Mouse (Mus musculus) liver, adult 2 months (tissue): ENCODE measurements at regions not wholly inside any gene's neighbourhood (a gene's known extent, or its start where the extent isn't known, plus 50 kb on each side); places are given as distances from the start of the nearest gene placed in this dataset.

Source experiments
- DNase-seq: peaks from one replicate; pipeline ENCODE4 v3.0.0-alpha.2; 2011; ENCODE audit warnings: low read depth, low spot score; ENCODE audit errors: extremely low read depth
- H3K27ac ChIP-seq: fragments of 200-500 bp; replicated peaks from 2 replicates; pipeline ENCODE4 v1.5.1; 2012; ENCODE audit warnings: low read depth, mild to moderate bottlenecking, control low read depth, inconsistent platforms, low read length; ENCODE audit not compliant: insufficient read depth
- H3K27me3 ChIP-seq: fragments of 200-500 bp; 2 replicates; pipeline ENCODE4 v1.6.1; 2012; ENCODE audit warnings: mild to moderate bottlenecking, moderate library complexity, low read length, inconsistent platforms; ENCODE audit not compliant: control insufficient read depth, insufficient read depth
- H3K36me3 ChIP-seq: fragments of 200-500 bp; 2 replicates; pipeline ENCODE4 v1.6.1; 2012; ENCODE audit warnings: low read length, inconsistent platforms; ENCODE audit not compliant: control insufficient read depth, insufficient read depth
- H3K4me1 ChIP-seq: fragments of 200-500 bp; 2 replicates; pipeline ENCODE4 v1.6.1; 2011; ENCODE audit warnings: low read length; ENCODE audit not compliant: control insufficient read depth, insufficient read depth
- H3K4me3 ChIP-seq: fragments of 200-500 bp; 2 replicates; pipeline ENCODE4 v1.5.1; 2011; ENCODE audit warnings: low read depth, mild to moderate bottlenecking, control low read depth, low read length, moderate library complexity; ENCODE audit not compliant: insufficient read depth
- H3K79me2 ChIP-seq: fragments of 200-500 bp; 2 replicates; pipeline ENCODE4 v1.6.1; 2012; ENCODE audit warnings: inconsistent platforms, mild to moderate bottlenecking, low read length, moderate library complexity; ENCODE audit not compliant: control insufficient read depth, insufficient read depth
- H3K9ac ChIP-seq: fragments of 200-500 bp; 2 replicates; pipeline ENCODE4 v1.6.1; 2012; ENCODE audit warnings: low read depth, mild to moderate bottlenecking, control low read depth, inconsistent platforms, low read length
- CTCF ChIP-seq: fragments of 200-500 bp; IDR thresholded peaks from 2 replicates; pipeline ENCODE4 v1.5.1; 2011; ENCODE audit warnings: low read depth, low read length, control low read depth
- POLR2A ChIP-seq: fragments of 200-500 bp; IDR thresholded peaks from 2 replicates; pipeline ENCODE4 v1.6.1; 2011; ENCODE audit warnings: low read length, control low read depth; ENCODE audit not compliant: insufficient read depth; ENCODE audit errors: extremely low read depth
- WGBS: fragments of 180-500 bp; shearing (Covaris S2); methylation state at CpG from one replicate; pipeline ENCODE4 v1.1.7; 2018; 5-methylcytosine and 5-hydroxymethylcytosine counted together

- TF ChIP-seq CTCF (no peak), POLR2A (no peak)
- no peak overlapping the region for H3K4me3 ChIP-seq
- H3K36me3 ChIP-seq, result no peaks in the 10 kb centered on the region
- peak; percentile 99 for DNase-seq
- H3K27ac ChIP-seq, result no peak overlapping the region
- 17% methylated on average over 8 of the region's 8 CpGs for WGBS
- no peaks in the 10 kb centered on the region for H3K79me2 ChIP-seq
- peaks cover 4% of the 10 kb centered on the region; the same call in 1 of the 2 replicates for H3K4me1 ChIP-seq
- H3K9ac ChIP-seq, result no peak overlapping the region
- no peaks in the 10 kb centered on the region for H3K27me3 ChIP-seq
These were observed 207.3 kb upstream of the Gm6657 start for GRCm38 (mm10) chr12:77986738-77987137.

DNA sequence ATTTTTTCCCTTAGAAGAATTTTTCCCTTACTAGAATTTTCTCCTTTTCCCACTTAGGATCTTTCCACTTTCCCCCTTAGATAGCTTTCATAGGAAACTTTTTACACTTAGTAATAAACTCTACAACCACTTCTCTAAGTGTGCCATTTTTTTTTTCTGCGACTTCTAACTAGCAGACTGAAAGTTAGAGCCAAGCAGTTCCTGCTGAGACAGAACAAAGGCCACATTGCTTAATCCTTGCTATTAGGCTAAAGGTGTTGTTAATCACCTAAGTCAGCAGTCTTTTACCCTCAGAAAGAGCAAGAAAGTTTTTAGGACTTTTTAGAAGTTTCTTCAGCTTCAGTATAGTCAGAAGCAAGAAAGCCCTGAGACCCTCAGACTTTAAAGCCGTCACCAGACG is 204.3 kb upstream of the Gm6657 start:
- Histone ChIP-seq H3K9ac (no peak overlapping the region), H3K4me3 (no peak overlapping the region), H3K27ac (no peak overlapping the region), H3K79me2 (no peaks in the 10 kb centered on the region), H3K27me3 (no peaks in the 10 kb centered on the region), H3K36me3 (no peaks in the 10 kb centered on the region), H3K4me1 (peaks cover 4% of the 10 kb centered on the region; the same call in 1 of the 2 replicates)
- DNase-seq, result peak; percentile 84
- 57% methylated on average over 3 of the region's 3 CpGs for WGBS
- TF ChIP-seq CTCF (no peak), POLR2A (no peak)

DNA sequence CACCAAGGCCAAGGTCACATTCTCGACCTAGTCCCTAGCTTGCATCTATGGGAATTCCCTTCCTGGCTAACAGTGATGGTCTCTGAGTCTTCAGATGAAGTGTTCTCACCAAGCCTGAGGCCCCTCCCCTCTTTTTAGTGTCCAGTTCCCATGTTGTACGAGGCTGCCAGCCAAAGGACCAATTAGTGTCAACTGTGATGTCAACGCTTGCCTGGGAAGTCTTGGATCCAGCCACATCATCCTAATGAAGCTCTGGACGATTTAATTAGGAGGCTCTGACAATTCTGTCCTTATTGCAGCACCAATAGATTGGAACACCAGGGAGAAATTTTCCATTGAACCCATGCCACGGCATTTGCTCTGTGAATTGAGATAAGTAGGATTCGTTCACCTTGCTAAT is 202.4 kb upstream of the Gm6657 start:
- no peak for TF ChIP-seq POLR2A
- TF ChIP-seq CTCF, result no peak
- no peak overlapping the region for H3K9ac ChIP-seq
- H3K36me3 ChIP-seq, result no peaks in the 10 kb centered on the region
- H3K27ac ChIP-seq, result no peak overlapping the region
- no peaks in the 10 kb centered on the region for H3K27me3 ChIP-seq
- H3K4me3 ChIP-seq, result no peak overlapping the region
- H3K4me1 ChIP-seq, result peaks cover 2% of the 10 kb centered on the region; the same call in 1 of the 2 replicates
- WGBS, result 87% methylated on average over 6 of the region's 6 CpGs
- DNase-seq, result no peak
- no peaks in the 10 kb centered on the region for H3K79me2 ChIP-seq

GRCm38 (mm10) chr12:77994176-77994575 is 199.9 kb upstream of the Gm6657 start:
- no peak for DNase-seq
- Histone ChIP-seq H3K36me3 (no peaks in the 10 kb centered on the region), H3K4me1 (peaks cover 2% of the 10 kb centered on the region; the same call in 1 of the 2 replicates), H3K27ac (no peak overlapping the region), H3K9ac (no peak overlapping the region), H3K79me2 (no peaks in the 10 kb centered on the region), H3K27me3 (no peaks in the 10 kb centered on the region), H3K4me3 (no peak overlapping the region)
- WGBS, result 84% methylated on average over 5 of the region's 5 CpGs
- TF ChIP-seq POLR2A, result no peak
- no peak for TF ChIP-seq CTCF

DNA sequence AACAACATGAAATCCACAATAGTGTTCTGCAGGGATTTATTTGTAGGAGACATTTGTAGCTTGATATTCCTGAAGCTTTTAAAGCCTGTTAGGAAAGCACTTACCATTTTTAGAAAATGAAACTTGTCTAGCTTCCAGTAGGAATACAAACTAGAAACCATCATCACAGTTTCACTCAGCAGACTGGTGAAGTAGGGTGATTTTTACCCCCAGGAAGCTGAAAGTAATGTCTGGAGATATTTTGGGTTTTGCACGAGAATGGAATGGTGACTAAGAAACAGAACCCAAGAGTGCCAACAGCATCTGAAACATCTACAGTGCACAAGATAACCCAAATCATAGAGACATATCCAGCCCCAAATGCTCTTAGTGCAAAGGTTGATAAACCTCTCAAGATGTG is 196.1 kb upstream of the Gm6657 start:
- H3K27me3 ChIP-seq, result no peaks in the 10 kb centered on the region
- WGBS, result 80% methylated on average over 1 of the region's 1 CpGs
- H3K4me1 ChIP-seq, result no peaks in the 10 kb centered on the region
- no peaks in the 10 kb centered on the region for H3K79me2 ChIP-seq
- H3K4me3 ChIP-seq, result no peak overlapping the region
- DNase-seq, result no peak
- H3K9ac ChIP-seq, result no peak overlapping the region
- no peaks in the 10 kb centered on the region for H3K36me3 ChIP-seq
- TF ChIP-seq POLR2A (no peak), CTCF (no peak)
- no peak overlapping the region for H3K27ac ChIP-seq

DNA sequence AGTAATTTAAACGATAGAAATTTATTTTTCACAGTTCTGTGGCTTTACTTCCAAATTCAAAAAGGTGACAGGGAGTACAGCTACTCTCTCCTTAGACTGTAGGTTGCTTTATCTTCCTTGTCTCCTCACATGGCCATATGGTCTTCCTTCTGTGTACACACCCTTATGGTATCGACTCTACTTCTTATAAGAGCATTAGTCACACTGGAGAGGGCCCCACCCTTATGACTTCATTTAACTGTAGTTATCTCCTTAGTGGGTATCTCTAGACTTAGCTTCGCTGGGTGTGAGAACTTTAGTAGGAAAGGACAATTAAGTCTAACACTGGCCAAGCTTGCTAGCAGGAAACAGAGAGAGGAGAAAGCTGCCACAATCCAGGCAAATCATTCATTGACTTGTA is 193.6 kb upstream of the Gm6657 start:
- WGBS, result 84% methylated on average over 3 of the region's 3 CpGs
- Histone ChIP-seq H3K27me3 (no peaks in the 10 kb centered on the region), H3K27ac (no peak overlapping the region), H3K36me3 (no peaks in the 10 kb centered on the region), H3K4me3 (no peak overlapping the region), H3K79me2 (no peaks in the 10 kb centered on the region), H3K4me1 (no peaks in the 10 kb centered on the region), H3K9ac (no peak overlapping the region)
- DNase-seq, result no peak
- TF ChIP-seq CTCF (no peak), POLR2A (no peak)
